Mouse (Mus musculus) liver, postnatal 0 days (tissue): ENCODE data around the gene Cacnb3.

Source experiments
- CTCF ChIP-seq: sonication (generic); IDR thresholded peaks from 2 replicates; pipeline ENCODE4 v1.5.1; 2016; ENCODE audit warnings: antibody characterized with exemption, low read depth
- EP300 ChIP-seq: IDR thresholded peaks from 2 replicates; pipeline ENCODE4 v1.6.1; 2016; ENCODE audit warnings: antibody characterized with exemption, low read depth, mild to moderate bottlenecking

DNA sequence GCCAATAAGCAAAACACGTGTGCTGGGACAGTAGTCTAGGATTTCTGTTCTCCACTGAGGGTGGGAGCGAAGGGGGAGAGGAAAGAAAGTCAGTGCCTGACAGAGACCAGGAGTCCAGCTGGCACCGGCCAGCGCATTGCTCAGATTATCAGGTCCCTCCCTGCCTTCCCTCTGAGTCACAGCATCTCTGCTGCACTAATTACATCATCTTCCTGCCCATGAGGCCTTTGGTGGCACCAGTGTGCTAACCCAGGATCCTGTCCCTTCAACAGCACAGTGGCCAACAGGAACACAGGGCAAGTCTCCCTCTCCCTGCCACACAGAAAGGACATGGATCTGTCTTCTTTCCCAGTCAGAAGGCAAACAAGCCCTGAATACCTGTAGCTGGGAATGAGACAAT lies 42.0 kb downstream of the Cacnb3 start:
- TF ChIP-seq CTCF (no peak), EP300 (no peak)
